Mouse (Mus musculus) frontal cortex, postnatal 14 days (tissue): ENCODE measurements around the gene Defa31.
"Not testable (repeated sequence)": the region's sequence is repeated elsewhere in the genome, so short reads cannot be mapped to it uniquely, and the experiment has no call there.

ENCODE experiments used
- DNase-seq, 2 experiments: peaks; one replicate each; pipeline ENCODE4 v3.0.0; 2022; ENCODE audit warnings: low spot score in 2 of 2

Defa31 gene

DNA sequence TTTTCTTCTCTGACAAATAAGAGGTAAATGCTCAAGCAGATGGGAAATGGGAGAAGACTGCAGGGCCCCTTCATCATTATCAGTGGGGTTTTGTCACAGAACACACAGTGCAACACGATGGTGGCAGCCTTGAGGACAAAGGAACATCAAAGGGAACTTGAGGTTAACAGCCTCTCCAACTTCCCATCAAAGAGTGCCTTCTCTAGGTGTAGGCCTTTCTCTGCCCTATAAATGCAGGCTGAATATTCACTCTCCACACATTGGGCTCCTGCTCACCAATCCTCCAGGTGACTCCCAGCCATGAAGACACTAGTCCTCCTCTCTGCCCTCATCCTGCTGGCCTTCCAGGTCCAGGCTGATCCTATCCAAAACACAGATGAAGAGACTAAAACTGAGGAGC, at the start of gene Defa31:
Gene Defa31 (plus strand): TSS at position 301 of the 400 bp plus-strand sequence.
- not testable (repeated sequence) for DNase-seq

- DNase-seq, result not testable (repeated sequence)
Observed at GRCm38 (mm10) chr8:21161977-21162376, 29.4 kb upstream of the Defa31 start, which contains the start of gene Defa22. TSS of gene Defa22 (plus strand) at chr8:21162277.

- DNase-seq, result not testable (repeated sequence)
Observed at GRCm38 (mm10) chr8:21201261-21201660, 9.8 kb downstream of the Defa31 start, which contains the start of gene Gm15293. TSS of gene Gm15293 (plus strand) at chr8:21201561.
